Mouse (Mus musculus) liver, embryonic 14.5 days (tissue): ENCODE results near the gene Slc9a8.

Experiments used
- CTCF ChIP-seq: IDR thresholded peaks from 2 replicates; pipeline ENCODE4 v1.5.1; 2016; ENCODE audit warnings: antibody characterized with exemption, low read depth, control low read depth
- EP300 ChIP-seq: IDR thresholded peaks from 2 replicates; pipeline ENCODE4 v1.6.1; 2016; ENCODE audit warnings: antibody characterized with exemption, low read depth

- no peak; the same call in 1 of the 2 replicates for TF ChIP-seq CTCF
- TF ChIP-seq EP300, result no peak
Observed at GRCm38 (mm10) chr2:167429596-167429995, 8.1 kb downstream of the Slc9a8 start.
